Mouse (Mus musculus) induced T-regulatory cell, adult 2 months (primary cell): ENCODE results near the gene Slc2a6.

Experiments
- DNase-seq: peaks from one replicate; pipeline ENCODE4 v3.0.0-alpha.2; 2012; ENCODE audit warnings: low read depth

Gene Slc2a6

DNA sequence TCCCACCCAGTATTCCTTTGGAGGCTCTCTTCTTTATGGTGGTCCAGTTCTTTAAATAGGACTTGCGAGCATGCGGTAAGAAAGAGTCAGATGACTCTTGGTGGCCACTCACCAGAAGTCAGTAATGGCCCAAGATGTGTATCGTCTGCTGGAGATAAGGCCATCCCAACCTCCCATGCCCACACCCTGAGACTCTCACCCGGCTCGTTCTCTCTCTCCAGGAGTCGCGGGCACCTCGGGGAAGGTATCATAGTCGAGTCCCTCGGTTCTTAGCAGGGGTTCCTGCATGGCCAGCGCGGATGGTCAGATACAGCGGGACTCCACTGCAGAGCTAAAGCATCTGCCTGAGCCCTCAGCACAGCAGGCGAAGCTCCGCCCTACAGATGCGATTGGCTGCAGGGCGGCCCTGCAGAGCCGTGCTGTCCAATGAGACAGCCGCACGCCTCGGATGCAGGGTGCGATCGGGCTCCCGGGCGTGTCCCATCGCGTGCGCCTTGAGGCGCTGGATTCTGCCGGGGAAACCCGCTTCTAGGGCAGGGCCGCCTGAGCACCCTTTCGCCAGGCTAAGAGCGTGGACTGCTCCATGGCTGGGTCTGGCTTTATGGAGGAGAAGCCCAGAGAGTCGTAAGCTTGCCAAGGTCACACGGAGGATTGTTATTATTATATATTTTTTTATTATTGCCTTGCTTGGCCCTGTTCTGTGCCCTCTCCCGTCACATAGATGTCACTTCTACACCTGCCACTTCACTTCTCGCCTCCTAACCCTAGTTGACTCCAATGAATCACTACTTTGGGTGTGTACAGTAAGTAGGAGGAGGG lies at the start of gene Slc2a6:
Gene Slc2a6 (minus strand): TSS at position 381 of the 819 bp plus-strand sequence.
- peak; percentile 92 for DNase-seq

DNA sequence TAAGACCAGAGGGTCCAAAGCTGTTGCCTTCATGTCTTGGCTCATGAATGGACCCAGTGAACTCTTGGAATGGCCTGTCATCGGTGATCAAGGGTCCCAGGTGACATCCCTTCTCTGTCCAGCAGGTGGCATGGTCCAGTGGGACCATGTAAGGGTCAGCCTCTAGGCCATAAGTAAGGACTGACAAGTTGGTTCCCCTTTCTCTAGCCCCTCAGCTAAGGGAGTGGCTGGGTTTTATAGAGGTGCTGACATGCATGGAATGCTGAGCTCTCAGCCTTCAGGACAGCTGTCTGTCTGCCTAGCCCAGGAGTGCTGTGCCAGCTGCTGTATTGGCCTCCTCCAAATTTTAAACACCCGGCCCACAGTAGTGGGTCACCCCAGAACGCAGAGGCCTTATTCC lies 47.7 kb upstream of the Slc2a6 start:
- peak; percentile 34 for DNase-seq

DNA sequence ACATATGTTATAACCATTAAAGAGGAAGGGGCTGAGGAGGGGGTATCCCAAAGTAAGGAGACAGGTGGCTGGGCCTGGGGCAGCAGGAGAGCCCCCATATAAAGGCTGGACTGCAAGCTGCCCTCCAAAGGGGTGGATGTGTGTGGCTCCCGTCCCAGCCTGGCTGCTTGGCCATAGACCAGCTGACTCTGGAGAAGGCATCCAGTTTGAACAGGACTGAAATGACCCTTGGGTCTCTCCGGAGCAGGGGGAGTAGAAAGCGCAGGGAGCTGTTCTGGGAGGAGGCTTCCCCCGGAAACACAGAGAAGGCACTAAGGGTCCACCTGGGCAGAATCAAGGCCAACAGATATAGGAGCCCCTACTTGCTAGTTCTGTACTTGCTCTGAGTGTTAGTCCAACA lies 47.0 kb upstream of the Slc2a6 start:
- no peak for DNase-seq

DNA sequence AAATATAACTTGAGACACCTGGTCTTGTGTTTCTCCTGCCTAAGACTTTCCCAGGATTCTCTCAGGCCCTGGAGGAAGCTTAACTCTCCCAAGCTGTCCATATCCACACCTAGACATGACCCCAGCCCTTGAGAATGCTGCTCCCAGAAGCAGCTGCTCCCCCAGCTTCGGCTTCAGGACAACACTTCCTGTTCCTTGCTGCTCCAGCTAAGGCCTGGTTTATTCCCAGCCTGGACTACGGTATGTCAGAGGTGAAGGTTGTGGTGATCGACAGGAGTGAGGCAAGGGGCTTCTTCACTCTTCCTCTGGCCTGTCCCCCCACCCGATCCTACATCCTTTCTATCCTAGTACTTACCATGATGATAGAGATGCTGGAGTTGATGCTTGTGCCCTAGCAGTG lies 45.6 kb upstream of the Slc2a6 start:
- no peak for DNase-seq

DNA sequence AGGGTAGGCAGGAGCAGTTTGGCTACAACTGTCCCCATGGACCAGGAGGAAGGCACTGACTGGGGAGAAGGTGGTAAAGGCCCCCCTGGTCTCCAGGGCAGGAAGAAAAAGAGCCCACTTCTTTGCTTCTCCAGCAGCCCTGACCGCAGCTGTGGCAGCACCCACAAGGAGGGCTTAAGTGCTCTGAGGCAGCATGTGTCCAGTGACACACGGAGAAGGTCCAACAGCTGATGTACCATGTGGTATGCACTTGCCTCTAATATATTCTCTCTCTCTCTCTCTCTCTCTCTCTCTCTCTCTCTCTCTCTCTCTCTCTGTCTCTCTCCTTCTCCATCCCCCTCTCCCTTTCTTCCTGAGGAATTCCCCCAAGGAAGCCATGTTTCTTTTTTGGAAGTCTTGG lies 44.2 kb upstream of the Slc2a6 start, which contains the start of gene Mymk:
Gene Mymk (minus strand): TSS at position 202 of the 400 bp plus-strand sequence.
- no peak for DNase-seq

DNA sequence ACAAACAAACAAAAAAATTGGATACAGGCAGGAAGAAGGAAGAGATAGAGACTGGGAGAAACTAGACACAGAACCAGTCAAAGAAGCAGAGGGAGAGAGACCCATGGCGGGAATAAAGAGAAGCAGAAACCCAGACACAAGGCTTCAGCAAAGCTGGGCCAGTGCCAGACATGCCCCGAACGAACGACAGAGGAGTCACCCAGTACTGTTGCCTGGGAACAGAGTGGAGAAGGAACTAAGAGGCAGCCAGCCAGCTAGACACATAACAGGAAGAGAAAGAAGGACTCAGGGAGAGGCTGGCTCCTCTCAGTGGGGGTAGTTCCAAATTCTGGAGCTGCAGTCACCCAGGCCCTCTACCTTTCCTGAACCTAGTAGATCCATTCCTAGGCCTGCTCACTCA lies 43.3 kb upstream of the Slc2a6 start:
- DNase-seq: no peak

DNA sequence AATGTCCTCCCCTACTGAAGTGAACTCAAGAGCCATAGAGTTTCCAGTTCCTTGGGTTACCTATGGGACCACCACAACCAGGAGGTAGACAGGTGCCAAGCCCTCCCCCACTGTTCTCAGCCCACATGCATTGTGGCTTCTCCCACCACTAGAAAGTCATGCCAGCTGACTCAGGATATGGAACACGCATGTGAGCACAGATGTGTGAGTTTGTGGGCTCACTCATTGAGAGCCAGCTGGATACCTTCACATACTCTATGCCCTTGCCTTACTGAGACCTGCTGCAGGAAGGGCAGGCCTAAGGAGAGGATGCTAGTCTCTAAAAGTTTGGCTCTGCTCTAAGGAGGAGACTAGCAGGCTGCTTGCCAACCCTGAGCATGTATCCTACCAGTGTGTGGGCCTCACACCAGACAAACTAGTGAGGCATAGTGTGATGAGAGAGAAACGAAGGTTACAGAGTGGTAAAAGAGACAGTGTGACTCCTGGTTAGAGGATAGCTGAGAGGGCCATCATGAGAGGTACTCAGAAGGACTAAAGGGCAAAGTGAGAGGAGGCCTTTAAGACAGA lies 42.5 kb upstream of the Slc2a6 start:
- no peak for DNase-seq

DNA sequence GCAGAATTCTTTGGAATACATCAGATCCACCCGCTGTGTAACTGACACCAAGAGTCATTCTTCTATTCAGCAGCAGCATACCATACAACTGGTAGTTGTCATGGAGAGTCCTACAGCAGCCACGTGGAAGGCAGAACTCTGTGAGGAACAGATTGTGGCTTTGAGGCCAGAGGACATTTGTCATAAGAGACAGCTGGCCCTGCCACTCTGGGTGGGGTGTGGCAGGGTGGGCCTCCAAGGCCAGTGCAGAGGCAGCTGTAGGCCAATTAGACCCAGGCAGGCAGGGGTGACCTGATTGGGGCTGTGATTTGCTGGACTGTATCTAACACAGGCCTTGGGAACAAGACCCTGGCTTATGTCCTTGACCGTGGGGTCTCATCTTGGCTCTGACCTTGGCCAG lies 41.8 kb upstream of the Slc2a6 start:
- no peak for DNase-seq

DNA sequence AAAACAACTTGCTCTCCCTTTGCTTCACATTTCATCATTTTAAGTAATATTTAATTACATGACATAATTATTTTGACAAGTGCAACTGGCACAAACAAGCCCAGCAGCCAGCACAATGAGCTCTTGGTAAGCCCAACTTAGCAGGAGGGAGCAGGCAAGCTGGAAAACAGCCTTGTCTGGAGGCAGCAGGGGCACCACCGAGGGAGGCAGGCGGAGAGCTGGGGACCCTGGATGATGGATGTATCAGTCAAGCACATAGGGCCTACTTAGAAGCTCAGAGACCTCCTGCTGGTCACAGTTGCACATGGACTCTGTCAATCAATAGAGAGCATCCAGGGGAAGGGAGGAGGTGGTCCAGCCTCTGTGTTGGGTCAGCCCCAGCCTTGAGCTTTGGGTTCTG lies 40.2 kb upstream of the Slc2a6 start:
- DNase-seq: no peak

DNA sequence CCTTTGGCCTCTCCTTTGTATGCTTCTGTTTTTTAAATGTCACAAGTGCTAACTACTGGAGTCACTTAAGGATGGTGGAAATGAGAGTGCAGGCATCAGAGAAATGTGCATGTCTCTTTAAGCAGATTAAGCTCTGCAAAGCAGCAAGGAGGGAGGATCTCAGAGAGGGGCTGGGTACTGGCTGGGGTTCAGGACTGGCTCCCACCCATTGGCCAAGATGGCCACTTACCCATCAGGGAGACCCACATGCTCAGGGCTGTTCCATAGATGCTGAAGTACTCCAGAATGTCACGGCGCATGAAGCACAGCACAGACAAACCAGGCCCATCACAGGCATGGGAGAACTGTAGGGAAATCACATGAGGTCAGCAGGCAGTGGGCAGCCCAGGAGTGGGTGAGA lies 39.3 kb upstream of the Slc2a6 start:
- DNase-seq: no peak

DNA sequence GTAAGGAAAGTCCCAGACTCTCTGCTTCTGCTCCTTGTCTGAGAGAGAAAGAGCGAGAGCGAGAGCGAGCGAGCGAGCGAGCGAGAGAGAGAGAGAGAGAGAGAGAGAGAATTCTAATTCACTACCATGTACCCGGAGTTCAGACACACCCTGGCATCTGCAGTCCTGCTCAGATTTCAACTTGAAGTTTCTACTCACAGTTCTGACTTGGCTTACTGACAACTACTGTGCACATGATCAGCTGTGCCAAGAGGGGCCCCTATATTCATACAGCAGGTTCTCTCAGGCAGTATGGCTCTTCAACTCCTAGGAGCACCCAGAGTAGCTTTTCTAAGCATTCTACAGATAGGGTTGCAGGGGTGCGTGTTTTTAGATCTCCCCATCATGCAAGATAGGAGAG lies 31.4 kb upstream of the Slc2a6 start:
- no peak for DNase-seq

DNA sequence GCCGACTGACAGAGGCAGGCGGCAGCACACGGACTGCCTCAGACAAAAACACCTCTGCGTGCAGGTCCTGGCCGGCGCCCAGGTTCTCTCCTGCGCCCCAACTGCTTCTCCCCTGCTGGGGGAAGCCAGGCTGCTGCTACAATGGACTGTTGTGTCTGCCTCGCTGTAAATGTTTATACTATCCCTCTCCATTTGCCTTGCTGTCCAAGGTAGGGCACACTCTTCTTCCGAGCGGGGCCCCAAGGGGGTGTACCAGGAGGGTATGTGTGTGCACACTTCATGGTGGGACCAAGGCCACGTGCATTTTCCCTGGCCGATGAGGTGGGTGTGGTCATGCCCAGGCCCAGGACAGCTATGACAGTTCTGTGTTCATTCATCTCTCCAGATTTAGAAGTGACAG lies 31.0 kb upstream of the Slc2a6 start:
- DNase-seq: no peak

DNA sequence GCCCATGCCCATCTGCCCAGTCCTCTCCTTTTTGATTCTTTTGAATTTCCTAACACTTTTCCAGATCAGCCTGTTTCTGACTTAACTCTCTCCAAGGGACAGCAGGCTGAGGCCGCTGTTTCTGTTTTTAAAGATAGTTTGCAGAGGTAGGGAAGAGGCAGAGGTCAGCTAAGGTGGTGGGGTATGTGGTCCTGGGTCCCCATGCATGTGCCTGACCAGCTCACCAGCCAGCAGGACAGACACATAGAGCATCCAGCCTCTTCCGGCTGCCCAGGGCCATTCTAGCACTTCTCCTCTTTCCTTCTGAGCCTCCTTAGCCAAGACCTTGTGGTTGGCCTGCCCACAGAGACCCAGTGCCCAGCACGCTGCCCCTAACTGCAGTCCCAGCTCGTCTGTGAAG lies 30.5 kb upstream of the Slc2a6 start:
- DNase-seq: no peak

DNA sequence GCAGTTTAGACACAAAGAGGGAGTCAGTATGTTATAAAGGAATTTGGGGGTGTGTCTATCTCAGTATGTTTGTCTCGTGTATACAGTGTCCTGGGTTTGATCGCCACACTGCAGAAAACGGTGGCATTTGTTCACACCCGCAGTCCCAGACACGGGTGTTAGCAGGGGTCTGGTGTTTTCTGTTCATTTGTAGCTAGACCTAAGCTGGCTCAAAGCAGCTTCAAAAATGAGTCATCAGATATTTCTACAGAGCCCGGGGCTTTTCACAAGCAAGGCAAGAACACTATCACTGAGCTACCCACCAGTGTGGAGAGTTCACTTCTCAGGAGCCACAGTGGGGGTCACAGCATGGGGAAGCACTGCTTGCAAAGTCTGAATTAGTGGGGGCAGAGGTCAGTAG lies 21.6 kb upstream of the Slc2a6 start:
- DNase-seq: no peak

DNA sequence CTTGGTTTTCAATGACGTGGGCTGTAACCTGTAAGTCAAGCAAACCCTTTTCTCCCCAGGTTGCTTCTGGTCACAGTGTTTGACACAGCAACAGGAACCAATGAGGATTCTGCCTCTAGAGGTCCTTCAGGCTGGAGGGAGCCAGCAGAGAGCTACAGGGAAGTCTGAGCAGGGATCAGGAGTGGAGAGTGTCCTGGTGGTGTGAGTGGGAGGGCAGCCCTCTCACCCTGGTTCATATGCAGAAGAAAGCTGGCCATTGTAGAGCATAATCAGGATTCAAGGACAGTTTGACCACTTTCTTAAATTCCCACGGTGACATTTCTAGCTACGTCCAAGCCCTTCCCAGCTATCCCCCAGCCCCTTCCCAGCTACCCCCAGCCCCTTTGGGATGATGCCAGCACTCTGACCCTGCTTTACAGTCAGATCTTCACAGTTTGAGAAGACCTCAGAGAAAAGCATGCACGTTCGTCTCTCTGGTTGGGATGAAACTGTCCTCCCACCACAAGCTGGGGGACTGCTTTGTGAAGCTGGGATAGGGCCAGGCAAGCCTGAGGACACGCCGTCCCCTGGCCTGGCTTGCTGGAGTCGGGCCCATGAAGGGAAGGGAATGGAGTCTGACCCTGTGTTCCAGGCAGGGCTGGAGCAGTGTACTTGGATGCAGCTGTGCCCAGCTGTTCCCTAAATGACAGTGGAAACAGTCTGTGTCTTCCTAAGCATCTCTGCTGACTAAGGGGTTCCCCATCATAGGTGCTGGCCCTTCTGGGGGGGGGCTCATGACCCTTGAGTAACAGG lies 18.4 kb upstream of the Slc2a6 start:
- no peak for DNase-seq

DNA sequence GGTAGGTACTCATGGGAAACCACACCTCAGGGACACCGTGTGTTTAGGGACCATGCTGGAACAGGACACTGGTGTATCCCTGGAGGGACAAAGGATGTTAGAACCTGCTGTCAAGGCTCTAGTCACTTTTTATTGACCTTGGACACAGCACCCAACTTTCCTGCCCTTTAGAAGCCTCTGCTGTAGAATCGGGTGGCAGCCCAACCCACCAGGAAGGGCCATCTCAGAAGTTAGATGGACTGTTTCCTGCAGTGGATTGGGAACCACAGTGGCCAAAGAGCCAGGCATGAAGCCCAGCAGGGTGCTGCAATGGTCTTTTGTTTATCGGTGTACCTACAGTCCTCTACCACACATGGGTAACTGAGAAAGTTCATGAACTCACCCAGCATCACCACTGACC lies 16.8 kb upstream of the Slc2a6 start:
- no peak for DNase-seq

DNA sequence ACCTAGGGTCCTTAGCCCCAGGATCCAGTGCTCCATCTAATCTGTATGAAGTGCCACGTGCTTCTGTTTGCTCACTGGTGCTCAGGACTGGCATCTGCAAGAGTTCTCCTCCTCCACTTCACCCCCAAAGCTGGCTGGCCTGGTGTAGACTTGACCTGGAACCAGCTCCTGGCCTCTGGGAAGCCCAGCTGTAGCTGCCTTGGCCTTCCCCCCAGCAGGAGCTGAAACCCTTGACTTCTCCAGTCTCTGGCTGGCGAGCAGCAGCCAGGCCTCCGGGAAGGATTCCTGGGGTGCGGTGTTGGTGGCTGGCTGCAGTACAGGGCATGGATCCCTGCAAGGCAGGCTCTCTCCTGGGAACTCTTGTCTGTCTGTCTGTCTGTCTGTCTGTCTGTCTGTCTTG lies 16.4 kb upstream of the Slc2a6 start:
- no peak for DNase-seq

DNA sequence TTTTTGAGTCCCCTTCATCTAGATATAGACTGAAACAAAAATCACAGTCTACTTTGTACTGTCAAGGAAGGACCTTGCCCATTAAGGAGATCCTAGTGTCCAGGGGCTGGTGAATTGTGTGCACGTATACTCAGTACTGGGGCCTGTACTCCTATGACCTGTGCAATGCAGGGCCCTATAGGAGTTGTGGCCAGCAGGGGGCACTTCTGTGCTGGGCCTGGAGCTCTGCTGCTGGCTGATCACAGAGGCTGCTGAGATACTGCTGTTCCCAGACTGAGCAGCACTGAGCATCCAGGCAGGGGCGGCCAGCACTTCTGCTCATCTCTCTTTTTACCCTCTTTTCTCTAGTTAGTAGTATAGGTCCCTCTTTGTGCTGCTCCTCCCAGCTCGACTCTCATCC lies 15.7 kb upstream of the Slc2a6 start:
- DNase-seq: peak; percentile 56

DNA sequence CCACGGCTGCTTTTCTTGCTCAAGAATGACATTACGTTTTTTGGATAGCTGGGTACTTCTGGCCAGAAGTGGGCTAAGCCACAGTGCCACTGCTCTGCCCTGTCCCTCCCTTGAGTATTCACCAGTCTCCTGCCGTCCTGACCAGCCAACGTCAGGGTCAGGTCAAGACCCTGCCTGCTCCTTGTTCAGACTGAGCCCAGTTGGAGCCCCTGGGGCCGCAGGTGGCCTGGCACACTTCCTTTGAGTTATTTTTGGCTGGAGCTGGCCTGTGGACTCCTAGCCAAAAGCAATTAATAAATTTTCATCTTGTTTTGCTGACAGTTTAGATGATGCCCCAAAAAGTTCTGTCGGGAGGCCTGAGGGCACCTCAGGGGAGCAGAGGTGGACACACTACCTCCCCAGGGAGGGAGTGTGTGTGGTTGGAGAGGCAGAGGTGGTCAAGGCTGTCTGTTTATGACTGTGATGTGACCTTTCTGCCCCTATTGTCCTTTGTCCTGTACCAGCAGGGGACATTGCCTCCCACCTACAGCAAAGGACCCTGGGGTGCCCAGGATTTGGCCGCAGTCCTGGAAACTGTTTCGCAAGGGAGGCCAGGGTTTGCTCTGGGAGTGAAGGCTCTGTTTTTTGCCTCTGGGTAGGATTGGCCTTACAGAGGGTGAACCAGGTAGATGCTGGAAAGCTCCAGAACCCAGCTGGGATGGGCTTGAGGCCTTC lies 14.5 kb upstream of the Slc2a6 start:
- no peak for DNase-seq

DNA sequence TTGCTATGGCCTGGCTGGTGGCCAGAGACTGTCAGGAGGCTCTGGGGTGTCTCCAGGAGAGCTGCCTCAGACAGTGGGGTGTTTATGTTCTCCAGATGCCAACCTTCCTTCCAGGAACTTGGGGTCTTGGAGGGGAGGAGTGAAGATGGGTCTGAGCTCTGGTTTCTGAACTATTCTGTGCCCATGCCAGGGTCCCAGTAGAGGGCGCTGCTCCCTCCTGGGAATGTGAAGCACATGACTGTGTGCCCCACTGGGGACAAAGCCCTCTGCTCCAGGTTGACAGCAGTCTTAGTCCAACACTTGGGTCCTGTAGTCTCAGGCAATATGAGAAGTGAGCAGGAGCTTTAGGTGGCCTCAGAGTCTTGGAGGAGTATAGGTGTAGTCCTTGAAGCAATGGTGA lies 11.5 kb upstream of the Slc2a6 start:
- peak; percentile 40 for DNase-seq

DNA sequence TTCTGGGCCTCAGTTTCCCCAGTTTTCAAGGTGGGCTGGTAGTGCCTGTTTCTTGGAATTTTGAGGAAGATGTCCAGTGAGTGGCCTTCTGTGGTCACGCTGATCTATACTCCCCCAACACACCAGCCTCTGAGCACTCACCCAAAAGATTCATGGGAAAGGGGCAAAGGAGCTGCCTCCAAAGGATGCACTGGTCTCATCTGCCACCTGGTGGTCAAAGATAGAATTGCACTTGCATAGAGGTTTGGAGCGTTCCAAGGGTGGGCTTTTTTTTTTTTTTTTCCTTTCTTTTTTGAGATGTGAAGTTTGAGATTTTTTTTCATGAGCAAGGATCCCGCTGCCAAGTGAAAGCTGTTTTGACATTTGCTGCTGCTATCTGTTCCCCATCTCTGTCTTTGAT lies 10.8 kb upstream of the Slc2a6 start:
- DNase-seq: peak; percentile 83

DNA sequence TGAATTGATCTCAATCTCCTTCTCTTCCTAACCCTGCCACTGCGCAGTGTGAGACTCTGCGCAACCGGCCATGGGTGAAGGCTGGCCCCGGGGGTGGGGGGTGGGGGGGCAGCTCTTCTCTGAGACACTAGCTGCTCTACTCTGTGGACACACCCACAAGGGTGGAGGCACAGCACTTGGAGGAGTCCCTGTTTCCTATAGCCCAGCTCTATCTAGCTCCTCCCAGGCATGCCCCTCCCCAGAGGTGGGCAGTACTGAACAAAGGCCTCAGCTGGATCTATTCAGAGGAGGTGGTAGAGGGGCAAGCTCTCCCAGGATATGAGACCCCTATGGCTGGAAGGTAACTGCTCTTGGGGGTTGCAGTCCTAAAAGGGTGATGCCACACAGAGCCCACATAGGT lies 9.2 kb upstream of the Slc2a6 start:
- DNase-seq: no peak

DNA sequence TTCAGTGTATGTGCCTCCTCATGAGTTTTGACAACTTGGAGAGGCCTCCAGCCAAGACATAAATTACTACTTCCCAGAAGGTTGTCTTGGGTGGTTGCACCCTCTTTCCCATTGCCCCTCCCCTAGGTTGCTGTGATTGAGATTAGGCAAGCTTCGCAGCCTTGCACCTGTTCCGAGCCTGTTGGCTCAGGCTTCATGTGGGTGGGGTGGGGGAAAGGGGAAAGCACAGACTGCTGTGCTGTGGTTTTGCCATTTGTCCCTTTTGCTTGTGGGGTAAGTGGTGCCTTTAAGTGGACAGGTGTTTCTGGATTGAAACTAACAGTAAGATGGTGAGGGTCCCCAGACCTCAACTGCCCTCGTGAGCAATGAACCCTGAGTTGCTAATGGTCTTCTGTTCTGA lies 8.2 kb upstream of the Slc2a6 start:
- no peak for DNase-seq
